Comparison of ENCODE assay signal across 11 mouse cellular contexts in genomic region chr16:3234063-3234462, GRCm38 (mm10).
DNase-seq lines count a peak whose midpoint lies in the region; ATAC-seq and TF ChIP-seq lines count a peak whose summit lies in the region.
"Had no signal": no experiment of that assay in that cellular context is flagged by ENCODE, and none has a peak within 500 bp of the region (broad histone marks: within the 10 kb centered on the region; RNA-seq: fewer than 3 reads in every experiment).

No protein-coding gene starts in this region.

- peak; percentile 35 for ATAC-seq in midbrain, embryonic 11.5 days (ENCODE audit: low FRiP score)
- ATAC-seq in liver, embryonic 13.5 days (ENCODE audit: low read depth): peak; percentile 16; the same call in 1 of the 2 replicates
- peak; percentile 23; the same call in 1 of the 2 replicates for ATAC-seq in stomach, embryonic 15.5 days (ENCODE audit: insufficient read depth, low FRiP score, low read depth)

- no peak overlapping the region for H3K4me3 ChIP-seq in heart, adult 2 months
- H3K4me3 ChIP-seq in midbrain, embryonic 11.5 days (ENCODE audit: low read depth, low read length): no peak overlapping the region
- no peak overlapping the region for H3K4me3 ChIP-seq in midbrain, embryonic 10.5 days
- H3K4me3 ChIP-seq in liver, embryonic 13.5 days (replicated peaks): no peak overlapping the region
- H3K4me3 ChIP-seq in stomach, embryonic 15.5 days (replicated peaks): no peak overlapping the region
- H3K4me3 ChIP-seq: gastrocnemius, adult 2 months had no signal

- DNase-seq in heart, adult 2 months: peak; percentile 4 to 17
- no peak for DNase-seq in heart, postnatal 10 days
- no peak for DNase-seq in midbrain, embryonic 11.5 days (ENCODE audit: low spot score, missing footprints)
- DNase-seq in midbrain, embryonic 10.5 days (ENCODE audit: low spot score): no peak
- no peak for DNase-seq in liver, embryonic 13.5 days
- no peak for DNase-seq in ovary, postnatal 36 days (ENCODE audit: low spot score)
- no peak for DNase-seq in adipocyte (ENCODE audit: low spot score)
- DNase-seq: cerebellum, adult 9-10 months; gastrocnemius, adult 2 months had no signal

- TF ChIP-seq CTCF in heart, adult 2 months (IDR thresholded peaks at IDR 0.05): no peak

- TF ChIP-seq EP300 in heart, adult 2 months (IDR thresholded peaks at IDR 0.05; ENCODE audit: insufficient read depth, low read depth, low read length): no peak

- H3K4me1 ChIP-seq in heart, adult 2 months (ENCODE audit: control insufficient read depth, insufficient read depth, low read length): no peaks in the 10 kb centered on the region
- H3K4me1 ChIP-seq in midbrain, embryonic 11.5 days (ENCODE audit: control insufficient read depth, insufficient read depth, low read length): no peaks in the 10 kb centered on the region
- H3K4me1 ChIP-seq in midbrain, embryonic 10.5 days: no peaks in the 10 kb centered on the region
- H3K4me1 ChIP-seq in liver, embryonic 13.5 days (replicated peaks): no peaks in the 10 kb centered on the region
- no peaks in the 10 kb centered on the region for H3K4me1 ChIP-seq in stomach, embryonic 15.5 days

- no peak overlapping the region for H3K9ac ChIP-seq in heart, adult 2 months (ENCODE audit: low read depth, low read length)
- no peak overlapping the region for H3K9ac ChIP-seq in midbrain, embryonic 11.5 days (ENCODE audit: low read length)
- H3K9ac ChIP-seq in liver, embryonic 13.5 days: no peak overlapping the region
- no peak overlapping the region for H3K9ac ChIP-seq in stomach, embryonic 15.5 days

- no peak for TF ChIP-seq POLR2A in heart, adult 2 months (IDR thresholded peaks at IDR 0.05; ENCODE audit: insufficient read depth, low read depth, low read length)

- intact Hi-C loops in heart, adult 2 months (cut with DNase I): no loop called here
- intact Hi-C loops in heart, postnatal 10 days (cut with DNase I): no loop called here

- H3K36me3 ChIP-seq in heart, adult 2 months (ENCODE audit: control insufficient read depth, insufficient read depth, low read length): no peaks in the 10 kb centered on the region
- H3K36me3 ChIP-seq in midbrain, embryonic 11.5 days (ENCODE audit: control insufficient read depth, insufficient read depth, low read length): no peaks in the 10 kb centered on the region
- H3K36me3 ChIP-seq in midbrain, embryonic 10.5 days: no peaks in the 10 kb centered on the region
- H3K36me3 ChIP-seq in liver, embryonic 13.5 days: no peaks in the 10 kb centered on the region
- 0 out of 2 replicates have a peak, but pooled peaks cover 4% of the 10 kb centered on the region for H3K36me3 ChIP-seq in stomach, embryonic 15.5 days

- no peaks in the 10 kb centered on the region for H3K79me2 ChIP-seq in heart, adult 2 months (replicated peaks; ENCODE audit: control insufficient read depth, insufficient read depth, low read length)

- no peak overlapping the region for H3K27ac ChIP-seq in heart, adult 2 months
- H3K27ac ChIP-seq in midbrain, embryonic 11.5 days (ENCODE audit: low read depth, low read length): no peak overlapping the region
- no peak overlapping the region for H3K27ac ChIP-seq in midbrain, embryonic 10.5 days (replicated peaks)
- H3K27ac ChIP-seq in liver, embryonic 13.5 days: no peak overlapping the region
- no peak overlapping the region for H3K27ac ChIP-seq in stomach, embryonic 15.5 days
- H3K27ac ChIP-seq: gastrocnemius, adult 2 months; macrophage had no signal

- 41% methylated on average over 2 of the region's 2 CpGs for WGBS in heart, adult 2 months
- 46% methylated on average over 2 of the region's 2 CpGs for WGBS in midbrain, embryonic 11.5 days
- 54% methylated on average over 2 of the region's 2 CpGs for WGBS in midbrain, embryonic 10.5 days
- 33% methylated on average over 2 of the region's 2 CpGs for WGBS in liver, embryonic 13.5 days (ENCODE audit: insufficient replicate concordance)
- 53% methylated on average over 2 of the region's 2 CpGs for WGBS in stomach, embryonic 15.5 days

- H3K27me3 ChIP-seq in heart, adult 2 months (ENCODE audit: control insufficient read depth, insufficient read depth, low read length): no peaks in the 10 kb centered on the region
- no peaks in the 10 kb centered on the region for H3K27me3 ChIP-seq in midbrain, embryonic 11.5 days (ENCODE audit: control insufficient read depth, insufficient read depth, low read length)
- no peaks in the 10 kb centered on the region for H3K27me3 ChIP-seq in midbrain, embryonic 10.5 days (ENCODE audit: low read depth, poor library complexity, severe bottlenecking)
- H3K27me3 ChIP-seq in liver, embryonic 13.5 days: no peaks in the 10 kb centered on the region
- H3K27me3 ChIP-seq in stomach, embryonic 15.5 days (replicated peaks): no peaks in the 10 kb centered on the region

- H3K9me3 ChIP-seq in midbrain, embryonic 11.5 days (ENCODE audit: control insufficient read depth, low read length): peaks cover 67% of the 10 kb centered on the region
- H3K9me3 ChIP-seq in midbrain, embryonic 10.5 days (replicated peaks): peaks cover 78% of the 10 kb centered on the region
- H3K9me3 ChIP-seq in liver, embryonic 13.5 days (replicated peaks): peaks cover 58% of the 10 kb centered on the region
- peaks cover 30% of the 10 kb centered on the region for H3K9me3 ChIP-seq in stomach, embryonic 15.5 days

- H3K4me2 ChIP-seq in midbrain, embryonic 11.5 days: no peak overlapping the region
- H3K4me2 ChIP-seq in liver, embryonic 13.5 days: no peak overlapping the region
- H3K4me2 ChIP-seq in stomach, embryonic 15.5 days: no peak overlapping the region

Comparison
In these comparisons a context has a peak if more than half of its experiments do, and no peak if none do; other contexts are left out.
1. DNase-seq: peak in heart, adult 2 months (2 of 2); none in heart, postnatal 10 days (0 of 2), midbrain, embryonic 11.5 days (single experiment), midbrain, embryonic 10.5 days (single experiment), liver, embryonic 13.5 days (single experiment), ovary, postnatal 36 days (single experiment) and adipocyte (single experiment).
2. Peak in every context shown above with its lines, with median percentiles within 50 percentile points of each other: ATAC-seq.